Mouse (Mus musculus) embryo, embryonic 9.5 days (tissue): ENCODE data around the gene Adprhl2.

Experiments
- DNase-seq: peaks from one replicate; pipeline ENCODE4 v3.0.0-alpha.2; 2017; ENCODE audit errors: extremely low spot score

Gene Adprhl2

DNA sequence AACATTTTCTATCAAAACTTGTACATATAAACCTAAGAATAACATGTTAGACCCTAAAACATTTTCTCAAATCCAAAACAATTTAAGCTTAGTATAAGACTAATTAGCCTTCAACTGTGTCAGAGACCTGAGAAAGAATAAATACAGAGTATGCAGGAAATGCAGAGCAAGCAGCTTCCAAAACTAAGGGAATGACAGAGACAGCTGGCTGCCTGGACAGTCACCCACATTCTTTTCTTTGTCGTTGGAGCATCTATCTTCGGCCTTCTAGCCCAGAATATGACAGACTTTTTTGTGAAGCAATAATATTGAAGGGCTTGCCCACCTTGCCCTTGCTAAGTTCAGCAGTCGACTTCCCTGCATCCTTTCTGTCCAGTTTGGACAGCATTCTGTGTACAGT lies 52.2 kb downstream of the Adprhl2 start:
- no peak for DNase-seq
